Mouse (Mus musculus): ENCODE measurements around the gene Atp2b4.

Gene Atp2b4

GRCm38 (mm10) chr1:133797979-133798820 lies 2.6 kb downstream of the Atp2b4 start:
- no peak for DNase-seq

GRCm38 (mm10) chr1:133797327-133797978 lies 3.4 kb downstream of the Atp2b4 start:
- DNase-seq = no peak

DNA sequence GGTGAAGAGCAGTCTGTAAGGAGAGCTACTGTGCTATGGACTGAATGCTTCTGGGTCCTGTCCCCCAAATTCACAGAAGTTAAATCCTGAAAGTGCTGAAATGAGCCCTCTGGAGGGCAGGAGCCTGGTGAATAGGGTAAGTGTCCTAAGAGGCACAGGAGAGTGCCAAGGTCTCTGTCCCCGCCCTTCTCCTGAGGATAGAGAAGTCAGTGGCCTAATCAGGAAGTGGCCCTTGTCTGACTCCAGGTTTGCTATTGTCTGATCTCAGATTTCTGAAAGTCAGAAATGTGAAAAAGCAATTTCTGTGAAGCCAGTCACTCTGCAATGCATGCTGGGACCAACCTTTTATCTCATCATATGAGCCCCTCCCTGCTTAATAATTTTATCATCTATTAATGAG lies 7.2 kb downstream of the Atp2b4 start:
- no peak for DNase-seq

DNA sequence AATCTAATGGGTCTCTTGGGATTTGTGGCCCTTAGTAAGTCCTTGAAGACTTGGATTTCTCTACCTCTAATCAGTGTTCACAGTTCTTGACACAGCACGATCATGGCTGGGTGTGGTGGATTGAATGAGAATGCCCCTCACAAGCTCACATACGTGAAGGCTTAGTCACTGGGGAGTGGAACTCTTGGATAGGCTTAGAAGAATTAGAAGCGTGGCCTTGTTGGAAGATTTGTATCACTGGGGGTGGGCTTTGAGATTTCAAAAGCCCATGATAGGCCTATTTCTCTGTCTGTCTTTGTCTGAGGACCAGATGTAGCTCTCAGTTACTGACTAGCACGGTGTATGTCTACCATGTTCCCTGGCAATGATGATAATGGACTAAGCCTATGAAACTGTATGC lies 10.8 kb downstream of the Atp2b4 start:
- DNase-seq = no peak

DNA sequence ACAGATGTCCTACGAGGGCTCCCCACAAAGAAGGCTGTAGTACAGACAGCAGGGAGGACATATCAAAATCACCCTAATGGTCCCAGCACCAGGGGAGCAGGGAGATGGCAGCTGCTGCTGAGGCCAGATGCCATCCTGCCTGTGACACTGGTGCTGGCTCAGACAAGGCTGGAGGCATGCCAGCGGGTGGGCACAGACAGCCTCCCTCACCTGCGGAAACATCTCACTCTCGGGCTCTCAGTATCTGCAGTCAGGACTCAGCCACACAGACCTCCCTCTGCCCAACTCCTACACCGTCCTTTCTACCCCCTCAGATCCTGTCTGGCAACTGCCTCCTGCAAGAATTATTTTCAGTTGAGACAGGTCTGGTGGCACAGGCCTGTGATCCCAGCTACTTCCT lies 12.0 kb downstream of the Atp2b4 start:
- no peak for DNase-seq

DNA sequence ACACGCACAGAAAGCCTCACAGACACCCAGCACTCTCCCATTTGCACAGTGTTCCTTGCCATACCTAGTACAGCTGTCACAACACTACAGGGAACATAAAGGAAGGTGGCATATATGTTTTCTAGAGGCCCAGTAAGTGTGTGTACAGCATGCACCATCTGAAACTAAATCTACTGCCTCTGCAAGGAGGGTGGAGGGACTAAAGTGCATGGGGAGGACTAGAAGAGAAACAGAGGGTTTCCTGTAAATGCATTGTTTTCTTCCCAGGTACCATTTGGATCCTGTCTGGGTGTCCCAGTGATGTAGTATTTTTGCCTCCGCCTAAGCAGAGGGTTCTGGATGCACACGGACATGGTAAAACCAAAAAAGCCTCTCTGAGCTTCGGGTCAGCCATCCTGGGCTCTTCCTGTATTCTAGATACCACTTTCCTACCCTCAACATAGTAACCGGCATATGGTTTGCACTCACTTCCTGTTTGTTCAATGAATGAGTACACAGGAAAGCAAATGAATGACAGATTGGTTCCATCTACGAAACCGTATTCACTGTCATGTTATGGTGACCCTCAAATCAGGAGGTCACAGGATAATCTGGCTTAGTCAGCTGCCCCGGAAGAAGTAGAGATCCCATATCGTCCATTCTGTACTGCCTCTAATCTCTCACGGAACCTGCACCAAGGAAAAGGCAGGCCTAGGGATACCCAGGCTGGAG lies 13.2 kb downstream of the Atp2b4 start:
- no peak for DNase-seq

GRCm38 (mm10) chr1:133784621-133785020 lies 16.2 kb downstream of the Atp2b4 start:
- no peak for DNase-seq

DNA sequence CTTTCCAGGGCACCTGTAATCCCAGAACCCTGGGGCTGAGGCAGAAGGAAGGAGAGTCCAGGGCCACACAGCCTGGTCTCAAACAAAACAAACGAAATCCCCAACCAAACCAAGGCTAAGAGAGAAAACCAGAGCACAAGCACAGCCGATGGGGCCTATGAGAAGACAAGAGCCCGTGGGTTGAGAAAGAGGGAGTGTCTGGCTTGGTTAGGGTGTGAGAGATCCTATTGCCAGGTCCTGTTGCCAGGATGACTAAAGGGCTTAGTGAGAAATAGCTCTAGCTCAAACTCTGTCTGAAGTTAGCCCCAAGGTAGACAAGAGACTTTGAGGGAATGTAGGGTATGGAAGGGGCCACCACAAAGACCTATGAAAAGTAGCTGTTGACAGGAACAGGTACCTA lies 19.3 kb downstream of the Atp2b4 start:
- DNase-seq = no peak

GRCm38 (mm10) chr1:133779043-133779442 lies 21.8 kb downstream of the Atp2b4 start:
- DNase-seq = no peak

- DNase-seq = no peak
These were observed 23.1 kb downstream of the Atp2b4 start for GRCm38 (mm10) chr1:133777651-133778231.

GRCm38 (mm10) chr1:133772553-133772952 lies 28.3 kb downstream of the Atp2b4 start:
- no peak for DNase-seq

GRCm38 (mm10) chr1:133771831-133772399 lies 28.9 kb downstream of the Atp2b4 start:
- DNase-seq = no peak

DNA sequence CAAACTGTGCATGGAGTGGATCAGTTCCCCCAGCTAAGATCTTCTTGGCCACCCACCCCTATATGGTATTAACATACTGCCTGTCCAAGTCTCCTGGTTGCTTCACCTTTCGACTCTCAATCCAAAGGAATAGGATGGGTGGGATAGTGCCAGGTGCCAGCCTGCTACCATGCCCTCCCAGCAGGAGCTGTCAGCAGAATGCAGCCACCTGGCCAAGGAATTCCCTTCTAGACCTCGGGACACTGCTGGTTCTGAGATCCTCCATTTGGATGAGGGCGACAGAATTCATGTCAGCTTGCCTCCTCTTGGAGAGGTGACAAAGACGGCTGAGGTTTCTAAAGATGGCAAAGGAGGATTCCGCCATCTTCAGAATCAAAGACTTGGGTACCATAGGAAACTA lies 32.8 kb downstream of the Atp2b4 start:
- DNase-seq = no peak

GRCm38 (mm10) chr1:133766901-133767529 lies 33.8 kb downstream of the Atp2b4 start:
- no peak for DNase-seq

DNA sequence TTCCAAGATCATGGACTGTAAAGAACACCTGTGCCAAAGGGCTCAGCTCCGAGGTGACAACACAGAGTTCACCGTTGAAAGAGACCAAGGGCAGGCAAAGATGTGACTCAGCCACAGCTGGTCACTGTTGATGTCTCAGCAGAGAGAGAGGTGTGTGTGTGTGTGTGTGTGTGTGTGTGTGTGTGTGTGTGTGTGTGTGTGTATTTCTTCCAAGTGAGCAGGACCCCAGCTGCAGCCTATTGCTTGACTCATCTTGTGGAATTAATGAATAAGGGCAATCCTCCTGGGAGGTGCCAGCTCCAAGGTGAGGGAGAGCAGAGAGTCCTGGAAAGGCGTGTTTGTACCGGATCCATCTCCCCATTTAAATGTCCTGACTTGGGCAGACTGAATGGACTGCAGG lies 35.5 kb downstream of the Atp2b4 start:
- no peak for DNase-seq

- DNase-seq = peak; percentile 32
These were observed 37.9 kb downstream of the Atp2b4 start for GRCm38 (mm10) chr1:133762946-133763422.

- no peak for DNase-seq
These were observed 39.6 kb downstream of the Atp2b4 start for GRCm38 (mm10) chr1:133761278-133761677.

DNA sequence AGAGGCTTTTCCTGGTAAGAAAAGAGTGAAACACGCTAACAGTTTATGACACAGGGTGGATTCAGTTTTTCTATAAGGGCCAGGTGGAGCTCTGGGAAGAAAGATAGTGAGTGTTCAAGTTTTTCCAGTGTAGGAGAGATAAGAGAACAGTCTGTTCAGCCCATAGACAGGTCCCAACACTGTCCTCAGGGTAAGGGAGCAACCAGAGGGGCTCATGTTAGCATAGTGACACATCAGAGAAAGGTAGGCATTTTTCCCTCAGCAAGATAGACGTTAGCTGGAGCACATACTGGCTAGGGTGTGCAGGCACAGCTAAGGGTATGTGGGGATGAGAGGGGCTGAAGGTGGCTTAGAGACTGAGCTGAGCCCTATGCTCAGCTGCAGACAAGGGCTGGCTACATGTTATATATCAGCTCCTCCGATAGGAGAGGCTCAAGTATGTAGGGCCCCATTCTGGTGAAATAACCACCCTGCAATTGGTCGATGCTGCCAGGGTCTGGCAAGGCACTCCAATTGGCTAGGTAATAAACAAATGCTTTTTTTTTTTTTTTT lies 46.4 kb downstream of the Atp2b4 start:
- no peak for DNase-seq

DNA sequence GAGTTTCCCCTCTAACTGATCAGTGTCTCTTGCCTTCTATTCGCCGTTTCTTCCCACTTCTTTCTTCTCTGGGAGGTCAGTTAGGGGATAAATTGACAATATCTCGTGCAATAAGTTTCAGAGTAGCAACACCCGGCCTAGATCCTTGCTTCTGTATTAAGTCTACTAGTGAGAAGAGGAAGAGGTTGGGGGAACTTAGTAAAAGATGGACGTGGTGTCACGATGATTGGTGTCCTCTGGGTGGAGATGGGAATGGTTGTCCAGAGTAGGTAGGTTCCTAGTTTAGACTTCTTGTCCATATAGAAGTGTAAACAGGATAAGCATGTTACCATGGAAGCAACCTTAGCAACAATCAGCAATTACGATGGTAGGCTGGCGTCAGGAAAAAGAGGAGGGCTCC lies 47.5 kb downstream of the Atp2b4 start:
- DNase-seq = no peak

- DNase-seq = no peak
These were observed 49.2 kb downstream of the Atp2b4 start for GRCm38 (mm10) chr1:133751621-133752020.

DNA sequence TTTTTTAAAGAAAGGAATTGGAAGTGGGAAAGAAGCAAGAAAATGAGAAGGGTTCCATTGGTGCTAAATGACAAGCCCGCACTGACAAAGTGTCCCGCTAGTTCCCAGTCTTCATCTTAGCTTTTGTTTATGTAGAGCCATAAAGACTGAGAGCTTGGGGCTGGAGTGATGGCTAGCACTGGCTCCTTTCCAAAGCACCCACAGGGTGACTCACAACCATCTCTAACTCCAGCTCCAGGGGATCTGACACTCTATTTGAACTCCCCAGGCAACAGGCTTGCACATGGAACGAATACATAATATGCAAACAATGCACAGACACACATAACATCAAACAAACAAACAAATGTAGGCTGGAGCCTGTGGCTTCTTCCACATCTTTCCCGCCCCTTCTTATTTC lies 50.9 kb downstream of the Atp2b4 start:
- DNase-seq = no peak

DNA sequence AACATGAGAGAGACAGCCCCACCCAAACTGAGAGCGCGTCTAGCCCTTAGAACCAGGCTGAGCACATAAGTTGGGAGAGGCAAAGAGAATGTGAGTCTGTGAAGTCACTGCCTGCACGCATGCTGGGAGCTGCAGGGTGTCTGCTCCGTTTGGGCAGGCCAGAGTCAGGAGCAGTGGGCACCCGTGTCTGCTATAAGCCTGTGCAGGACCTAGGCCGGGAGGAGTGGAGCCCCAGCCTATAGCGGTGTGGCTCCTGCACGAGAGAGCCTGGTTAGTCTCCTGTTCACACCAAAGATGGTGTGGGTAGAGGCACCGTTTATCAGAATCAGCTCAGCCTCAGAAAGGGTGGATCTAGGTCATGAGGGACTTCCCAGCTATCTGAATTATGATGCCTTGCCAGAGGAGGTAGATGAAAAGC lies 55.8 kb downstream of the Atp2b4 start:
- DNase-seq = no peak
